Mouse (Mus musculus) ovary, postnatal 10 days (tissue): ENCODE results near the gene Itgb6.

Experiments used
- DNase-seq: peaks from one replicate; pipeline ENCODE4 v3.0.0; 2022; ENCODE audit warnings: low spot score

The Itgb6 gene

DNA sequence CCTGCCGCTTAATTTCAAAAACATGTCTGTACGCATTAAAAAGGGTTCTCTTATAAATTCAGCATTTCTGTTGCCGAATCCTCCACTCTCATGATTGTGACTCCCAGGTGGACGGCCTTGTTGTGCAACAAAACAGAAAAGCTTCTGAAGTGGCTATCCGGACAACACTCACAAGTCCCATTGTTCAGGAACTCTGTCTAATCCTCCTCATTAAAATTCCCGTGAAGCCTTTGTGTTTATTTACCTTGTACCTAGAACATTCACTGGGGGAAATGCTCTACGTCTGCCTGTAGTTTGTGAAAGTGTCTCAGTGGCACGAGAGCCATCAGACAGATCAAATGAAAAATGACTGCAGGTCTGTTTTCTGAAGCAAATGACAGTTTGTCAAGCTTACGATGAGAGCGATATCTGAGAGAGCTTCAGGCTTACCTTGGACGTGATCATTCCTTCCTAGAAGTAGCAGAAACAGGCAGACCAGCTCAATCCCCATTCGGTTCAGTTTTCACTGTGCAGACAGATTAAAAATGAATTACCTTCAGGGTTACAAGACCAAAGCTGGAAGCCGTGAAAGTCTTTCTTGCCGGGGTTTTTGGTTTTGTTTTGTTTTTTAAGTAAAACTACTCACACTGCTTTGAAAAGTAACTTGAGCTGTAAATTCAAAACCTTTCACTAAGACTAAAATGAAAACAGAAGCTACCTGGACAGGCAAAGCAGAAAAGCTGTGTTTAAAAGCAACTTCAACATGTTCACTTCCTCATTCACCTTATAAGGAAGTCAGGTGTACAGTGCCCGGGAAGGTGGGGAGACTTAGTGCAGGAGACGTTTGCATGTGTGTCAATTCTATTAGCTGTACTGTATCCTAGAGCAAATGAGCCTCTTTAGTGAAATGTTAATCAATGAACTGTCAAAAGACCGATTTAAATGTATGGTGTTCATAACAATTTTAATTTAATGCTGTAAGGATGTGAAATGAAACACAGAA is 49.2 kb downstream of the Itgb6 start:
- no peak for DNase-seq

GRCm38 (mm10) chr2:60671215-60671614 is 51.2 kb downstream of the Itgb6 start:
- no peak for DNase-seq

GRCm38 (mm10) chr2:60663071-60663470 is 59.4 kb downstream of the Itgb6 start:
- DNase-seq: no peak

GRCm38 (mm10) chr2:60659993-60660392 is 62.5 kb downstream of the Itgb6 start:
- DNase-seq: no peak

DNA sequence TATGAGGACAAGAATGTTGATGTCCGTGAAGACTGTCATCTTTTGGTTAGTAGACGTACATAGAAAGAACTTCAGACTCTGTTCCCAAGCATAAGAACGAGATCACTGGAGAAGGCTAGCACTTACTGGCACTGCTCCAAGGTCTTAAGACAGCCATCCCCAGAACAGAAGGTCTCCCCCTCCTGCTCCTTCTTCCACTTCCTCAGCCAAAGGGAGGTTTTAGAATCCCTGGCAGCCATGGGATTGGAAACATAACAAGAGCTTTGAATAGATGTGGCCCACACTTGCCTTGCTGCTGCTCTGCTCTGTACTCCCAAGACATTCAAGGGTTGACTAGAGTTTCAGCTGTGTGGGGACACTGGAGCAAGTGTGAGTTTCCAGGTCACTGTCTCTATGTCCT is 63.5 kb downstream of the Itgb6 start:
- no peak for DNase-seq

DNA sequence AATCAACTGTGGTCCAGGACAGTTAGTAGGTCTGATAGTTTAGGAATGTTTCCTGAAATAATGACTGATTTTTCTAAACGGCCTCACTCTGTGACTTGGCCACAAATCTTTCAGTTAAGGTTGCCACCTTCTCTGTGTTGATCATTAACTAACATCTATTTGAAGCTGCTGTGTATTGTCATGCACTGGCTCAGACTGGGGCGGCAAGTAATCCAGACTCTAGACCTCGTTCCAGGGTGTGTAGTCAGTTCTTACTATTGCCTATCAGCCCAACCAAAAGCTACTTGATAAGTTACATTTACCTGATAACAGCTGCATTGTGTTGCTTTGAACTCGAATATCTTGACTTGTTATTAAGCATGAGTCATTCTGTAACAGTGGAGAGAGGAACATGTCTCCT is 67.6 kb downstream of the Itgb6 start:
- no peak for DNase-seq

- no peak for DNase-seq
Measured at GRCm38 (mm10) chr2:60650155-60650554, 72.3 kb downstream of the Itgb6 start.

DNA sequence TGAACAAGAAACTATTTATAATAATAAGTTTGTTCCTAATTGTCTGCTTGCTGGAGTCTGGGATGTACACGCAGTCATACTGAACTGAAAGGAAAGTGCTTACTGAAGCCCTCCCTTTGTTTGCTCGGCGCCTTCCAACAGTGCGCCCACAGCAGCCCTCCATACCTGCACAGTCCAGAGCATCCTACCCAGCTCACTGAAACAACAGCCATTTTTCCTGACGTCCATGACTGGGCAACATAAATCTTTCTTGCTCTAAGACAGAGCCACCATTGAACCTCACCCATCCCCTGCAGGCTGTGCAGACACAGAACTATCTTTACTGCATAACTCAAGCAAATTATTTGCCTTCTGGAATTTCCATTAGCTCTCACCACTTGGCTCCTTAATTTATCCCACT is 74.8 kb downstream of the Itgb6 start:
- DNase-seq: no peak

- no peak for DNase-seq
Measured at GRCm38 (mm10) chr2:60646583-60646982, 75.9 kb downstream of the Itgb6 start.

GRCm38 (mm10) chr2:60643406-60643805 is 79.0 kb downstream of the Itgb6 start:
- DNase-seq: no peak

- DNase-seq: no peak
Measured at GRCm38 (mm10) chr2:60642606-60643005, 79.8 kb downstream of the Itgb6 start.

DNA sequence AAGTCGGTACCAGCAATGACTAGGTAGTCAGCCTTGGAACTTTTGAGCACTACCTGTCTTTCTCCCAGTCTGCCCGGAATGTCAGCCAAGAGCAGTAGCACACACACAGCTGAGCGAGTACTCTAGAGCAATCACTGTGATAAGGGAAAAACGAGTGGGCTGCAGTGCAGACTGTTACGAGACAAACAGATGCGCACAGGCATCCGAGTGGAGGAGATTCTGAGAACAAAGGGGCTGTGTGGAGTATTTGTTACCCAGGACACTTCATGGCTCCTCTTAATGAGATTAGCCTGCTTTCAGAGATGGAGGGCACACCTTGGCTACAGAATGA is 82.1 kb downstream of the Itgb6 start:
- no peak for DNase-seq

DNA sequence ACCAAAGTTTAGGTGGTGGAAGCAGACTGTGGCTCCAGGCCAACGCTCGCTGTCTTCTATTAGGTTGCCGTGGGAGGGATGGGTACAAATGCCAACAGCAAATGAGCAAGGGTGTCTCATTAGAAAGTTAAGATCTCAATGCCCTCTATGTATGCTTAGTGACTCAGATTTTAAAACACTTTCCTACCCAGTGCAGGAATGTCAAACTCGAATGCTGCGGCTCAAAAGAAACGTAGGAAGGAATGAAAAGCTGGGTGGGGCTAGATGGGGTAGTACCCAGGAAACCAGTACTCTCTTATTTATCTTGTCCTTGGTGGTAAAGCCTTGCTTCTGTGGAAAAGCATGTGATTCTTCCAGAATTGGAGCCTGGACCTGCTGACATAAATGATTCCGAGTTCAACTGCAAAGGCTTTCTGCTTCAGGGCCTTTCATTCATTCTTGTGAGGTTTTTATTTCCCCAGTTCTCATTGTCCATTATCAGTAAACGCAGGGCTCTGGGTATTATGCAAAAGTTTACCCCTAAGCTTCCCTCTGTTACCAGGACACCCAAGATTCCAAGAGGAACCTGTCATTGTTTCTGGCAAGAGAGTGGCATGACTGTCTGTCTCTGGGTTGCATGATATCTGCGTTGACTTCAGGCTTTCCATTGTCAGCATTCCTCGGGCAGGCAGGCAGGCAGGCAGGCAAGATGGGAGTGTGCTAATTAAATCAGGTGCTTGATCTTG is 82.7 kb downstream of the Itgb6 start:
- DNase-seq: no peak

- DNase-seq: no peak
Measured at GRCm38 (mm10) chr2:60636910-60637761, 85.3 kb downstream of the Itgb6 start.

DNA sequence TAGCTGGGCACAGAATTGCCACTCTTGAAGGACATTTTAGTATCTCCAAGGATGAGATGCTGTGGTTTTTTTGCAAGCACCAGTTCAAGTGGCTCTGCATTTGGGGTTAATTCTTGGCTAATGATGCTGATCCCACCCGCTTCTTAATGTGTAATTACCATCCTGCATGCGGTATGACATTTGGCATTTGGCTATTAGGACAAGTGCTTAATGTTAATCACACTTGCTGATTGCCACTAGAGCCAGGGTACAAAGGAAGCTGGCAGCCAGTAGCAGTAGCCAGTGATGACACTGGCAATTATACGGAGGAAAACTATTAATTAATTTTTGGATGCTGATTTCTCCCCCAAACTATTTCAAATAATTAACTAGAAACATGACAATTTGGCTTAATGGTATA is 86.0 kb downstream of the Itgb6 start:
- DNase-seq: no peak

GRCm38 (mm10) chr2:60636038-60636437 is 86.4 kb downstream of the Itgb6 start:
- no peak for DNase-seq

GRCm38 (mm10) chr2:60632791-60633190 is 89.7 kb downstream of the Itgb6 start:
- DNase-seq: no peak

GRCm38 (mm10) chr2:60630304-60630703 is 92.1 kb downstream of the Itgb6 start:
- DNase-seq: no peak

GRCm38 (mm10) chr2:60627952-60628351 is 94.5 kb downstream of the Itgb6 start:
- no peak for DNase-seq

- no peak for DNase-seq
Measured at GRCm38 (mm10) chr2:60627515-60627914, 94.9 kb downstream of the Itgb6 start.

DNA sequence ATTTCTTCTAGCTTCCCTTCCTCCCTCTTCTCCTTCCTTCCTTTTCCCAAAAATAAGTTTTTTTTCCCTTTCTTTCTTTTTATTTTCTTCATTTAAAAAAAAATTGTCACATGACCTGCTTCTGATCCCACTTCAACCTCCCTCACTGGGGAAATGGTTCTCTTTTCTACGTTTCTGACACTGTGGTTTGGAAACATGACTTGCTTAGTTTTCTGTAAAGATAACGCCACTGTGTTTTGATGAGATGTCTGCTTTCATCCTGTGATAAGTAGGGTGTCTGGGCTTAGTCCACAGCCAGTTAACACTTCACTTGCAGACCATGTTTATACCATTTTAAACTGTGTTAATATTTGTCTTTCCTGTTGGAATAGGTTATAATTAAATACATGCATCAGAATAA is 96.7 kb downstream of the Itgb6 start:
- no peak for DNase-seq

DNA sequence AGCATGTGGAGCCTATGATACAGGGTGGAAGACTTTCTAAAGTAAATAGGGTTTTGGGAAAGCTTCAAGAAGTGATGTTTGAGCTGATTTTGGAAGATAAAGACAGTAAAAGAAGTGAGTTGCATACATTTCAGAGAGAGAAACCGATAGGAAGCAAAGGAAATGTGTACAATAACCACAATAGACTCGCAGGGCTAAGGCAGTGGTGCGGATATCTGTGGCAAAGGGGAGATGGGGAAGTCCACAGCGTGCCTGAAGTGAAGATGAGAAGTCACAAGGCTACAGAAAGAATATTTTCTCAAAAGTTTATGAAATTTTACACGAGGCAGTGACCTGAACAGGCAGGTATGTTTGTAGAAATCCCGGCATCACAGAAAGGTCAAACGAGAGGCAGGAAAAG is 100.3 kb downstream of the Itgb6 start:
- no peak for DNase-seq
